Mouse (Mus musculus) testis, adult 2 months (tissue): ENCODE measurements at regions not wholly inside any gene's neighbourhood (a gene's known extent, or its start where the extent isn't known, plus 50 kb on each side); places are given as distances from the start of the nearest gene placed in this dataset.

Experiments
- CTCF ChIP-seq: fragments of 200-500 bp; IDR thresholded peaks from 2 replicates; pipeline ENCODE4 v1.5.1; 2012; ENCODE audit warnings: low read depth, mild to moderate bottlenecking, inconsistent platforms, low read length, moderate library complexity; ENCODE audit not compliant: control insufficient read depth, insufficient read depth, insufficient replicate concordance
- POLR2A ChIP-seq: fragments of 200-500 bp; IDR thresholded peaks from 2 replicates; pipeline ENCODE4 v1.6.1; 2012; ENCODE audit warnings: low read depth, mild to moderate bottlenecking, inconsistent platforms, low read length, moderate library complexity; ENCODE audit not compliant: control insufficient read depth

DNA sequence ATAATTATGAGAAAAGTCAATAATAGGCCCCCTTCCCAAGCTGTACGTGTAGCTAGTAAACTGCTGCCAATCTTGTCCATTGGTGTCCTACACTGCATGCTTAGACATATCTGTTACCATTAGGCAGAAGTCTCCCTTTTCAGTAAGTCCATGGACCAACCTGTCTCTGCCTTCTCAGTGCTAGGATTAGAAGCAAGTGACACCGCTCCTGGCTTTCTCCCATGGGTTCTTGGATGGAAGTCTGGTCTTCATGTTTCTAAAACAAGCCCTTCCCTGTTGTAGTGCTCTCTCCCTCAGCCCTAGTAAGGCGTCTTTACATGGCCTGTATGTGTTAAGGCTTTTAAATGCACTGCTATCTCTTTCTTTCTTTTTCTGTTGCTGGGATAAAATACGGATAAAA is 412.7 kb upstream of the Id2 start:
- TF ChIP-seq POLR2A = no peak
- TF ChIP-seq CTCF = no peak
